Mouse (Mus musculus) cerebellum, adult 11 months (tissue): ENCODE measurements around the gene Gm3285.

Experiments
- DNase-seq: peaks from one replicate; pipeline ENCODE4 v3.0.0; 2022

The Gm3285 gene

GRCm38 (mm10) chr10:77900903-77901818 is 39.4 kb downstream of the Gm3285 start:
- DNase-seq: no peak

DNA sequence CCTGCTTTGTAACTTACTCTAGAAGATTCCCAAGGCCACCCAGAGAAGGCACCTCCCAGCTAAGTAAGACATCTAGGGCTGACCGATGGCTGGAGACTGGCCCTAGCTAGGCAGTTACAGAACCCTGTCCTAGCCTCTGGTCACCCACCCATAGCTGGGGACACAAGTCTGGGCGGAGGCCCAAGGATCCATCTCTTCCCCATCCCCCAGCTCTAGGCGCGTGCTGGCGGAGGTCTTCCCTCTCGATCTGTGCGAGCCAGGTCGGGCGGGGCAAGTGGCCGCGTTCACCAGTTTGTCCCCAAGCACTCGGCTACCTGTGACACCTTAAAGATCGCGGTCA is 40.1 kb downstream of the Gm3285 start:
- DNase-seq: peak; percentile 20

DNA sequence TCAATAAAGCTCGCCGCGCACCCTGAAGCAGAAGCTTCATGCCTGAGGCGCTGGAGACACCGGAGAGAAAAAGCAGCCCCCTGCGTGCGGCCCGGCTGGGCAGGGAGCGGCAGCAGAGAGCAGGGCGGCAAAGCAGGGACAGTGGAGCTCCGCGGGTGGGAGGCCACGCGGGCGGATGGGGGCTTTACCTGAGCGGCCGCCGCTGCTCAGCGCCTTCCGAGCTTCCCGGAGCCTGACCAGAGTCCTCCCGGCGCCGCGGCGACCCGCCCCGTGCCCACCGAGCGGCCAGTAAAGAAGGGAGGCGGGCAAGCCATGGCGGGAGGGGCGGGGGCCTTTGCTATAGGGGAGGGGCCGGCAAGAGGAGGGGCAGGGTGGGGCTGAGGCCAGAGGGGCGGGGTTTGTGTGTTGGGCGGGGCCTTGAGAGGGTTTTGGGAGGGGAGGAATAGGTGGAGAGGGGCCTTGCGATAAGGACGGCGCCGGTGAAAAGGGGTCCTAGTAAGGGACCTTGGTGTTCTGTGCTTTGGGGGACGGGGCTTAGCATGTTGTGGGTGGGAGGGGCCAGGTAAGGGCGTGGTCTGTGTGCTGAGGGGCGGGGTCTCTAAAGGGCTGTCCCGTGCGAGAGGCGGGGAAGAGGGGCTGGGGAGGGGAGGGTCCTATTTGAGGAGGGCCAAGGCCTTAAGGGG is 40.6 kb downstream of the Gm3285 start, which contains the start of gene Lrrc3:
Lrrc3 (minus strand) TSS at position 326 of the 683 bp plus-strand sequence.
- peak; percentile 39 for DNase-seq

DNA sequence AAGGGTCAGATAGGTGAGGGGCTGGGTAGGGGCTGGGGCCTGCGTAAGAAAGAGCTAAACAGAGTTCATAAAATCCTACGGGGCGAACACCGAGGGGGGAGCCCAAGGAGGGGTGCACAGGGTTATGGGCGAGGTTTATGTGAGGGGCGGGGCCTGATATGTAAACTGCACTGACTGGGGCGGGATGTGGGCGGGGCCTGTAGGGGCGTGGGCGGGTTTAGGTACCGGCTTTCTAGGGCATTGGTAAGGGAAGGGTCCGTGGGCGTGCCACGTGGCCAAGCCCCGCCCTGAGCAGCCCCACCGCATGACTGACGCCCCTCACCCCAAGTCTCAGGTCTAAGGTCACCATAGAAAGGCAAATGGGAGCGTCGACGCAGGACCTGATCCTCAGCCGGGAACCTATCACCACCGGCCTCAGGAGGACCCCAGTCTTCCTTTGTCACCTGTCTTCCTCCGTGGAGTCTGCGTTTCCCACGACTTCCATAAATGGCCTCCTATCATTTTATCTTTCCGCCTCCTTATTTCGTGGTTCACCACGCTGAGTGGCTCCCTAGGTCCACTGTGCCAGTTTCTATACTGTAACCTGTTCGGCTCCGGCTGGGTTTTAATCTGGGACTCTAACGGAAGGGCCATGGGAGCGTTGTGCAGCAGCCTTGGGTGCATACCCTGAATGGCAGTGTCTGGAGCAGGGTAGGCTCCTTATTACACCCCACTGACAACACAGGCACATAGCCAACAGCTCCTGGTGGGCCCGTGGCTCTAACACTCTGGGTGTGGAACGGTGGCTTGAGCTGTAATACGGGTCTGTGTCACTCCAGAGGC is 41.3 kb downstream of the Gm3285 start:
- peak; percentile 42 for DNase-seq
